Mouse (Mus musculus) thymus, postnatal 36 days (tissue): ENCODE measurements at regions not wholly inside any gene's neighbourhood (a gene's known extent, or its start where the extent isn't known, plus 50 kb on each side); places are given as distances from the start of the nearest gene placed in this dataset.
"Not testable (repeated sequence)": the region's sequence is repeated elsewhere in the genome, so short reads cannot be mapped to it uniquely, and the experiment has no call there.

ENCODE experiments used
- DNase-seq, 2 experiments: peaks; one replicate each; pipeline ENCODE4 v3.0.0; 2022; ENCODE audit warnings: mixed read lengths in 2 of 2

DNA sequence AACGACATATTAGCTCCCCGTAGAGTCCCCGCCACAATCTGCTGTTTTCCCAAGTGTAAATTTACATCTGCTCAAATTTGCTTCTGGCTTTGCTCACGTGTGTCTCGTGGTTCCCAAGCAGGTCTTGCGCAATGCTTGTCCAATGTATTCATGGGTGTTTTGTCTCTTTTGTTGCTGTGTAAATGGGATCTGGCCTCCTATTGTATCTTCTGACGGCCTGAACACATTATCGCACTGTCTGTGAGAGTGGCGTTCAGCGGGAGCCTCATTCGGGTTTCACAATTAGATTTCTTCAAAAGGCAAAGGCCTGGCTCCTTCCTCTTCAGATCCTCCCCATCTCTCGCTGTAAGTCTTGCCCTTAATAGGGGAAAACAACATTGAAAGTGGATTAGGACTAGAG, 274.5 kb downstream of the Fam19a5 start:
- no peak for DNase-seq

DNA sequence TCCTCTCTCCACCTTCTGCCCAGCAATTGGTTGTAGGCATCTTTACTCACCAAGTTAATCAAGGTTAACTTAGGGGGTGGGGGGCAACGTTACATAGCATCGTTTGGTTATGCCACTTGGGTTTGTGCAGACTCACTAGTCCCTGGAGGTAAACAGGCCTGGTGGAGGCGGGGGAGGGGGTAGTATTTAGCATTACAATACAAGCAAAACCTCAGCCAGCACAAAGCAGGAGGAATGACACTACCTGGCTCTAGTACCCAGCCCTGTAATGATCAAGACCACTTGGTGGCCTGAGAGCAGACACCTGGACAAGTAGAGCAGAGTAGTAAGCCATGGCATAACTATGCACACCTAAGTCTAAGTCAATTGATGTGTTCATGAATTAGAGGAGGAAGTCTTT, 298.0 kb downstream of the Fam19a5 start:
- no peak for DNase-seq

DNA sequence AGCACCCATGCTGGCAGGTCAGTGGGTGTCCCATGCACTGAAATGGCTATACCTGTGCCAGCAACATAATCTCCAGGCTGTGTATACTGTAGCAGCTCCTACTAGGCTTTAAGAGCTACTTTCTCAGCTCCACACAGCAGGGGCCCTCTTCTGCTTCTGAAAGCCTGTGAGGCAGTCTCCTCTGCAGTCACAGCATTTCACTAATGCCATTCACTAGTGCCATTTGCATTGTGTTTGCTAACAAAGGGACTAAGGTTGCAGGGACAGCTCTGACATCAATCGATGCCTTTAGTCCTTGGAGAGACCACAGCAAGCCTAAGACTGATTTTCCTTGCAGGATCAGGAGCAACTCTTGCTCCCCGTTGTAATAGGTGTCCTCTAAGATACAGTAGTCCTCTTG, 315.0 kb downstream of the Fam19a5 start:
- DNase-seq: no peak

DNA sequence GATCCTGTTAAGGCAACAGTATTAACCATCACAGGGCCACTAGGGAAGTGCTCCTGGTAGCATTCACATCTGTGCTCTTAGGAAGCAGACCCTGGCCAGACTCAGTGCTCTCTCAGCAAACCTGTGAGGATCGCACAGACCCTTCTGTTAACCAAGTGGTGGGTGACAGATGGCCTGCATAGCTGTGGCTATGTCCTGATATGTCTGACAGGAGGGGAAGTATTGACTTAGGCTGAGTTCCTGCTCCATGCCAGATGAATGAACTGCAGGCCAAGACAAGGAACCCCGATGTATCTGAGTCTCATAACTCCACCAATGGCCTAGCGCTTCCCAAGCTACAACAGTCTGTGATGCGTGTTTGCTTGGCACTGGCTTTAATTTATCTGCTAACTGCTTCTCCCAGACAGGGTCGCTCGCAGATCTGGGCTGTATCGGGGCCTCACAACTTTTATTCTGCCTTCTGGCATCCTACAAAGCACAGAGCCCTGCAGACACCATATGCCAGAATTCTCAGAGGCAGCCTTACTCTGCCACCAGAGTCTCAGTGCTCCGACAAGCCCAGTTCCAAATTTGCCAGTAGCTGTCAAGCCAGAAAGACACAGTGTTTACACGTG, 332.3 kb downstream of the Fam19a5 start:
- no peak for DNase-seq

DNA sequence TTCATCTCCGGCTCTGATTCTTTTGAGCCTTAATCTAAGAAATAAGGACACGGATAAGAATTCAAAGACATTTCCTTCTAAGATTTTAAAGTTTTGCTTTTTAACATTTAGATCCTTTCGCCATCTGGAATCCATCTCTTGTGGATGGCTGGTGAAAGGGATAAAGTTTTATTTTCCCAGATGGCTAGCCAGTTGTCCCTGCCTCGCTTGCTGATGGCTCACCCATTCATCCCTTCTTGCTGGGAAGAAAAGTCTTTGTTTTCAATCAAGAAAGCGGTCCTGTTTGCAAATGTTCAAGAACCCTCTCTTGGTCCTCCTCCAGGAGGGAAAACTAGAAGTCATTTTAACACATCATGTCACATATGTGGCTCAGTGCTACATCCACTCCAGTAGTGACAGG, 346.8 kb downstream of the Fam19a5 start:
- DNase-seq: no peak

DNA sequence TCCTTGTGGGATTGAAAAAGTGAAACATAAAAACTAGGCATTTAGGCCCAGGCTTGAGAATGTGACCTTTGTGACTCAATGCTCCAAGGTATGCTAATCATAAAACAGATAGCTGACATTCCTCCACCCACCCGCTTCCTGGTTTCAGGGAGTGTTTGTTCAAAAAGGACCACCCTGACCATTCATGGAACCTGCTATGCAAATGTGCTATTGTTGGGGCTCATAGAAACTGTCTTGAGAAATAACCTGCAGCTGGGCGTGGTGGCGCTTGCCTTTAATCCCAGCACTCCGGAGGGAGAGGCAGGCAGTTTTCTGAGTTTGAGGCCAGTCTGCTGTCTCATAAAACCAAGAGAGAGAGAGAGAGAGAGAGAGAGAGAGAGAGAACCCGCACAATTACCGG, 350.8 kb downstream of the Fam19a5 start:
- DNase-seq: not testable (repeated sequence)

DNA sequence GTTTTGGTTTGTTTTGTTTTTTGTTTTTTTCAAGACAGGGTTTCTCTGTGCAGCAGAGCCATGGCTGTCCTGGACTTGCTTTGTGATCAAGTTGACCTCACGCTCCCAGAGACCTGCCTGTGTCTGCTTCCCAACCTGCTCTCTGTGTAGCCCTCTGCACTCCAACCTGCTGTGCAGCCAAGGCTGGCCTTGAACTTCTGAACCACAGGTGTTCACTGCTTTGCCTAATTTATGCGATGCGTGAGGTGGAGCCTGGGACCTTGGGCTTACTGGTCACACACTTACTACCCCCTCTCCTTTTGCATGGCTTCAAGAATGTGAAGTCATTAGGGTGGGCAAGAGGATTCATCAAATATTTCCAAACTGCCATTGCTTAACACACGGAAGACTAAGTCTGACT, 354.6 kb downstream of the Fam19a5 start:
- no peak for DNase-seq

DNA sequence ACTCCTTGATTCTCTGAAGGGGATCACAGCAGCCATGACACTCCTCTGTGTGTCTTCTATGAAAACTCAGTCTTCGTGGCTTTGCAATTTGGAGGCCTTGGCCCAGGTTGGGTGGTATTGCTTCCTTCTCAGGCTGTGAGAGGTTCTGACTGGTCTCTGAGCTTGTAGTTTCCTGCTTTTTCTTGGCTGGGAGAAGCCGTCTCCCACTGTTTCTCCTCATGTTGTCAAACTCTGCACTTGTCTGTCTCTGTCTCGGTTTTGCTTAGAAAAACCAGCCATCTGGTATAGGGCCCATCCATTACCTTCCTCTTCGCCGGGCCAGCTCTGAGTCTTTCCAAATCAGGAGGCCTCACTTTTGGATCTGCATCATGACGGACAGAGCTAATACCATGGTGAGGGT, 360.3 kb downstream of the Fam19a5 start:
- DNase-seq: no peak

DNA sequence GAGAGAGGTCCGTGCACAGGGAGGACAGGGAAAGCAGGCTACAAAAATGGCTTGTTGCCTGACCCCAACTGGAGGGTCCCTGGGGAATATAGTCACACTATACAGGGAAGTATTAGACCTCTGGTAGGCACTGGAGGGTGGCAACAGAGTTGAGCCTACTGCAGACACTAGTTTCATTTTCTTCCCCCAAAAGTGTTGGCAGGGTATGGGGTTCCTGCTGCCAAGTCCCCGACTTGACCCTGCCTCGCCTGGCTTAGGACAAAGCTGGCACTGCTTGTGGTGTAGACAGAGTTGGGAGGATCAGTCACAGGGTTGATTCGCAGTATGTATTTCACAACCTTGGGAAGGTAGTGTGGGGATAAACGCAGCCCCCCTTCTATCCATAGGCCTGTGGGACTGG, 362.2 kb downstream of the Fam19a5 start:
- no peak for DNase-seq

DNA sequence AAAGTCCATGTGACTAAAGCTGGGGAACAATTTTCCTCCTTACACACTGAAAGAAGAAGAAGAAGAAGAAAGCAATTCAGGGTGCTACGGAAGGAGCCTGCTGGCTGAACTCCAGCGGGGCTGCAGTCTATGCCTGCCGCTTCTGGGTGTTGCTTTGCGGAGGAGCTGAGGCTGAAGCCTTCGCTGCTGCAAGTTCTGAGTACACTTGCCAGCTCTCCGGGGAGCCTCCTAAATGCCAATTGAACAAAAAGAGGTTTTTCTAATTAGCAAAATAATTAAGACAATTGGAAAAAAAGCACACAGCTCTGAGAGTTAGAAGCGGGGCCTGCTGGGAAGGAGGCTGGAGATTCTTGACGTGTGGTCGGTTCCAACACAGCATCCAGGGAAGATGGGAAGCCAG, 378.0 kb downstream of the Fam19a5 start:
- DNase-seq: no peak

DNA sequence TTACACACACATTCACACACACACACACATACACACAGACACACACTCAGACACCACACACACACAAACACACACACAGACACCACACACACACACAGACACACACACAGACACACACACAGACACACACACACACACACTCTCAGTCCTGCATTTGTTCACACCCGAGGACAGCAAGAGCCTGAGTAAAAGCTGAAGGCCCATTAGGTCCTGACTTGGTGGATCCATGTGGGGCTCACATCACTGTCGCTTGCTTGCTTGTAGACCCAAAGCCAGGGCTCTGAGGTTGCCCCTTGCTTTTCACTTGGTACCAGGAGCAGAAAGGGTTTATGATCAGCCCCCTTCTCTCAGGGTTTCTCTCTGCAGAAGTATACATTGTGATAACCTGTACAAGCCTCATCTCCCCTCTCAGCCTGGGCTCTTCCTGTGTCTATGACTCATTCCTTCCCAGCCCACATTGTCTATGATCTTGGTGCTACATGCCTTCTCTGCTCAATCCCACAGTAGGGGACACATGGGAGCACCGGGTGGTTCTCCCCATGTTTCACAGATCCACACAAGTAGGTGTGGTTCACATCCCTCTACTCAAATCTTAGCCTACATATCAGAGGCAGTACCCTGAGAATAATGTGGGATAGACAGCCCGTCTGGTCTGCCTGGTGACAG, 378.8 kb downstream of the Fam19a5 start:
- no peak for DNase-seq

DNA sequence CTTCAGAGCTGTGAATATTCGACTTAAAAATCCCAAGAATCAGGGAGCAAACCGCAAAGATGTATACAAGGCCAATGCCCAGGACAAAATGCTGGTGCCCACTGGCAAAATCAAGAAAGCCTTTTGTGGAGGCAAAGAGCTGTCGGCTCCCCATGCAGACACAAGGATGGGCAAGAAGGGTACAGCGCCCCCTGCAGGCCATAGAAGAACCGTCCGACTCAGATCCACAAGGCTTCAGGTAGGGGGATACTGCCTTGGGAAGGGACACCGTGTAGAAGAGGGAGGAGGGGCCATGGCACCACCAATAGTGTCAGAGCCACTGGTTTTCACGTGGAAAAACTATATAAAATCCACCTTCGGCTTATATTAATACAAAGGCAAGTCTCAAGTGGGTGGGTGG, 379.8 kb downstream of the Fam19a5 start:
- DNase-seq: no peak

DNA sequence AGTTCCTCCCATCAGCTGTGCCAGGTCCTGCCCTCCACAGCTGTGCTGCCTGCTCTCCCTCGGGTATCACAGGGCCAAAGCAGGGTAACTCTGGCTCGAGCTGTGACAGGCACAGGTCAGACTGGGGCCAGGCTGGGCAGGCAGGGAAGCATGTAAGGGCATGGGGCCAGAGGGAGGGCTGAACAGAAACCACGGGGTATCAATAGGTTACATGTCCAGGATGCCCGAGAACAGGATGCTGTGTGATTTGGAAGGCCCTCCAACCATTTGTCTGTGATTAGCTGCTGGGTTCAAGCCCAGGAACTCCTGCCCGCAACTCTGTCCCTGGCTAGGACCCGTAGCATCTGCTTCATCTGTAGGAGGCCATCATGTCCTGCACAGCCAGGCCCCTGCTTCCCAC, 391.9 kb downstream of the Fam19a5 start:
- no peak for DNase-seq

DNA sequence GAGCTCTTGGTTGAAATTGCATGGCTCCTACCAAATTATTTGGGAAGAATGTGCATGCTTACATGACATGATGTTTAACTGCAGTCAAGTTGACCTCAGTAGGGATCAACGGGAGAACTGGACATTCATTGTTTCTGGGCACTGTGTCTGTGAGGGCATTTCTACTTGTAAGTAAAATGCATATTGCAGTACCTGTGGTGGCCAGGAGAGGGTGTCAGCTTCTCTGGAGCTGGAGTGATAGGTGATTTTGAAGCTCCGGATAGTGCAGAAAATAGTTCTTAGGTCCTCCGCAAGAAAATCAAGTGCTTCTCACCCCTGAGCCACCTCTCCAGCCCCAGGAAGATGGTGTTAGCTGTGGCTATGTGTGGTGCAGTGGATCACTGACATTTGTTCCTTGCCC, 396.7 kb downstream of the Fam19a5 start:
- DNase-seq: no peak

DNA sequence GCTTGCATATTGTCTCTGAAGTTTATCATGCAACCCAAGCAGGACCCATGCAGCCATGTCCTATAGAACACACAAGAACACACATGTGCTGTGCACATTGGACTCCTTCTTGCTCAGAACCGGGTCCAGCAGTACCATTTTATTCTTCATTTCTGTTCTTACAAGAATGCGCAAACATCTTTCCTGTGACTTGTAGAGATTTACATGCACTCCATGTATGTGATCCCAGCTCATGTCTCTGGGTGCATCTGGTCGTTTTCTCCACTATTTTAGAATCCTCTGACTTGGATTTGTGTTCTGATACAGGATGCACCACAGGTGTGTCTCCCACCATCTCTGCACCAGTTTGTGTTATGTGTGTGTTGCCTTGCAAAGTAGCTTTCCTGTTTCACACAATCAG, 408.4 kb downstream of the Fam19a5 start:
- no peak for DNase-seq

DNA sequence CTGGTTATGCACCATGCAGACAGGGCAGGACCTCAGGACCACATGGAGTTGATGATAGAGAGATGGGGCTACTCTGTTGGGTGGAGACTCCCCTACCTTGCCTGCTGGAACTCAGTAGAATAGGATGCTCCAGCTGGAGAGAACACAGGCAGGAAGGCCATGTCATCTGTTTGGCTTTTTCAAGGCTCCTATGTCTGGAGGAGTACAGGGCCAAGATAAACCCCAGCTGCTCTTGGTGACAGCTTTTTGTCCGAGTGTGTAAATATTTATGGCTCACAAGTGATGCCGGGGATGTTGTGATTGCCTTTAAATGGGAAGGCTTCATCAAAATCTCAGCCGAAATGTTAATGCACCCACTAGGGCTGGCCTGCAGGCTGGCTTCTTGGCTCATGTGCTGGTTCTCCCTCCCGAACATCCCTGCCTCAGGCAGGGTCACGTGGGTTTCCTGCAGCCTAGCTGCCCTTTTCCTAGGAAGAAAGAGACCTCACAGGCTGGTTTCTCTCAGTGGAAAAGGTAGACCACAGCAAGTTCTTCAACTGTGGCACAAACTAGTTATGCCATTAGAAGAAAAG, 411.7 kb downstream of the Fam19a5 start:
- DNase-seq: no peak

DNA sequence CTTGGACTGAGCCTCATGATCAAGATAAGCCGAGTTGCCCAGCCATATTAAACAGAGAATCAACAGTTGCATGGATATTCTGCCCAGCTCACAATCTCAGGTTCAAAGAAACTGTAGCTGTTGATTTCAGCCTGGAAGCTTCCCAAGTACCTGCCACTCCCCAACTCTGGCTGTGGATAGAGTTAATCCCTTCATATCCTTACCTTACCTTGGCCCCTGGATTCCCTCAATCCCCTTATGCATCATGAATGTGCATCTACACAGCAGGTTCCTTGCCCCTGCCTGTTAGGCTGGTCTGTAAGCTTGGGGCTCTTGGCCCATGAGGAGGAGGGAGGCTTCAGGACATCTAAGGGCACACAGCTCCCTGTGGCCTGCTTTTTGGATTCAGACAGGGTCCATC, 414.8 kb downstream of the Fam19a5 start:
- no peak for DNase-seq

DNA sequence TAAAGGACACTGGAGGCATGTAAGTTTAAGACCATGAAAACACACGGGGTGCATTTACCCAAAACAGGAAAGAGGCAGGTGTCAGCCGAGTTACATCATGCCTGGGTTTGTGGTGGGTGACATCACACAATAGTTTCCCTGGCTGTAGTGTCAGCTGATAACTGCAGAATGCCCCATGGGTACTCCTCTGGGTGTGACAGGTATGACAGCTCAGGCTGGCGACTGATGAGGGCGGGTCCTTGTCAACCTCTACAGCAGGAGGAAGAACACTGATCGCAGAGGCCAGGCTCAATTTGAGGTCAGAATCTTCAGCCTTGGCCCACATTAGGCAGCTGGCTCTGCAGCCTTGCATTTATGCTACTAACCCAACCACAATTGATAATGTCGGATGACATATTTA, 428.5 kb downstream of the Fam19a5 start:
- no peak for DNase-seq

DNA sequence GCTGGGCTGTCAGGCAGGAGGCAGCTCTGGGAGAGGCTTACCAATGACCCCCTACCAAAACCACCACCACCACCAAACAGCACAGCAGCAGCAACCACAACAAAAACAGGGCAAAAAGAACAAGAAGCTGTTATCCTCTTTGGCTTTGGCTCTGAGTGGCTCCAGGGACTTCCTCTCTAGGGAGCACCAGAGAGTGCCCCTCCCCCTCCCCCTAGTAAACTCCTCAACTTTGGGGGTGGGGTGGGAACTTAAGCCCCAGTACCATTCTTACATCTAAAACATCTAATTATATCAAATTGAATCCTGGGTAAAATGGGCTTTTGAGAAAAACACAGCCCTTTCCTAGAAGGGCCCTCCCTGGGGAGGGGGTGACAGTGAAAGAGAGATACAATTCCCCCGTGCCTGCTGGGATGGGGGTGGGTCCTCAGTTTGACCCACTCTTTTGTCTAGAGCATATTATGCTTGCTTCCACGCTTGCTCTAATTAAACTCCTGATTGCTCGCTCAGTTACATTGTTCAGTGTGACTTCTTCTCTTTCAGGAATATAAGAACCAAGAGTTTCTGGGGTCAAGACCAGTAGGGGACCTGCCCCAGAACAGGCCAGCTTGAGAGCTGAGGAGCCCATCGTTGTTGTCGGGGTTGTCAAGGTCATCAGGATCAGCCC, 443.4 kb downstream of the Fam19a5 start:
- no peak for DNase-seq

DNA sequence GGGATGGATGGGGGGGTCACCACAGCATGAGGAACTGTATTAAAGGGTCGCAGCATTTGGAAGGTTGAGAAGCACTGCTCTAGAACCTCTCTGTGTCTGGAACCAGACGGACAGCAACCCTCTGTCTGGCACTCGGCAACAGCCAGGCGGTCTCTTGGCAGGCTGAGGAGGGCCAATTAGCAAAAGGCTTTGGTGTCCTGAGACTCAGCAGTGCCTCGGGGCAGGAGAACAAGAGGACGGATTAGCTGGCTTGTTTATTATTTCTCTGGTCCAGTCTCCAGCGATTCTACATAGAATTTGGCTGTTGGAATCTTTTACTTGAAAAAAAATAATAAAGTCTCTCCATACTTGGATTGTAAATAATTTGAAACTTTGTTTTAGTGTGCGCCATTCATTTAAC, 450.4 kb downstream of the Fam19a5 start:
- no peak for DNase-seq

DNA sequence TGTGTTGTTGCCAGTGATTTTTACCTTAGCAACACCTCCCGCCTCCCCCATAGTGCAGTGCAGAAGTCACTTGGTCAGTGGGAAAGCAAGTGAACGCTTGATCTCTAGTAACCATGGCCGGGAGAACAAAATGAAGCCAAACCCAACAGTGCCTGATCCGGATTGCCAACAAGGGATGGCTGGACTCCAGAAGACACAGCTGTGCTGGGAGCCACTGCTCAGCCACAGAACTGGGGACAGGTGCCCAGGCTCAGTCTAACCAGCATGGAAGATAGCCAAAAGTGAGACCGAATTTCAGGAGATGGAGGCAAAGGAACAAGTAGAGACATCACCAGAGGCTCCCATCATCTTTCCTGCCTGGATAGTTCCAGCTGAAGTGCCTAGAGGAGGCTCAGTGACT, 473.0 kb downstream of the Fam19a5 start:
- DNase-seq: no peak

DNA sequence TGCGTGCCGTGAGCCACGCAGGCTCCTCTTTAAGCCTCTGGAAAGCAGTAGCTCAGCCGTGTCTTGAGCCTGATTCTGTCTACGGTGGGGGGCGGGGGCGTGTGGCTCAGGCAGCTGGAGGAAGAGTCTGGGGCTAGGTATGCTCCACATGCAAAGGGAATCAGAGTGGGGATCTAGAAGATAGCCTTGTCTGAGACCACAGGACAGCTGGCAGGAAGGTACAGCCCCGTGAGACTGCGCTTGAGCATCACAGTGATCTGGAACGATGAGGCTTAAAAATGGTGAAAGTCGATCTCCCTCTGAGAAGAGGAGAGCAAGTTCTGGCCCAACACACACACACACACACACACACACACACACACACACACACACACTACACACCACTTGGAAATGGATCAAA, 488.7 kb downstream of the Fam19a5 start:
- no peak for DNase-seq

DNA sequence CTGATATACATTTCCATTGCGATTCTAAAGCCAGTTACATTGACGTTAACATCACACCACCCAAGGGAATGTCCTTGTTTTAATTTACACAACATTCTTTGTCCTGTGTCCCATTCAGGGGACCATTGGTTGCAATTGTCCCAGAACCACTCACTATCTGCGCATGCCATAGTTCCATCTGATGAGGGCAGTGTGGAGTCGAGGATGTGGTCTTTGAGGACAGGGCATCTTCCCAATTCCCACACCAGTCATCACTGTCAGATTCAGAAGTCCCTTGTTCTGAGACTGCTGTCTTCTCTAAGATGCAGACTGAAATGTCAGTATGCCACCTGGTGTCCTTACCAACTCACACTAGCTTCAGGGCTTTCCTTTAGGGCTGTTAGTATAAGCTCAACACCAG, 489.6 kb downstream of the Fam19a5 start:
- no peak for DNase-seq

DNA sequence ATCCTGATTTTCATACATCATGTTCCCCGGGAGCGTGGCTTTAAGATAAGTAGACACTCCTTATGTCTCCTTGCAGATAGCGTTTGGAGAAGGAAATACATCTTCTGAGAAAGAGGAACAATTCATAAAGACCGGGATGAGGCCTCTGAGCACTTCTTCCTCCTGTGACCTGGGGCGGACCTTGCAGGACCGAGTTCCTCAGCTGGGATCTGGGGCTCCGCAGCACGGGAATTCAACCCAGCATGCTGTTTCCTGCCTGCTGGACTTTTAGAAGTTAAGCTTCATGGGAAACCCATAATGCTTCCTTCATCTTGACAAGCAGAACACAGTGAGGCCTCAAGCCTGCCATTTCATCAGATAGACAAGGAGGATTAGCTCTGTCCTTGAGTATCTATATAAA, 491.4 kb downstream of the Fam19a5 start:
- DNase-seq: no peak
